Mouse (Mus musculus) embryonic facial prominence, embryonic 12.5 days (tissue): Measurements from ENCODE around the gene Psme4. TPM values are rescaled to one million over a fixed set of nuclear protein-coding genes. Genes with fewer than 3 reads are reported as not detected.

Experiments
- ATAC-seq: fragments of 200-750 bp; cut with Nextera tagmentation; 2 replicates; pipeline ENCODE4 v1.8.0; 2017; ENCODE audit not compliant: insufficient number of reproducible peaks, insufficient read depth, low FRiP score, low TSS enrichment
- H3K27ac ChIP-seq: fragments of 300-500 bp; sonication (generic); 2 replicates; pipeline ENCODE4 v1.5.1; 2016; ENCODE audit warnings: mild to moderate bottlenecking
- H3K27me3 ChIP-seq: fragments of 300-500 bp; sonication (generic); 2 replicates; pipeline ENCODE4 v1.6.1; 2016; ENCODE audit warnings: mild to moderate bottlenecking, moderate library complexity
- H3K36me3 ChIP-seq: fragments of 300-500 bp; sonication (generic); 2 replicates; pipeline ENCODE4 v1.6.1; 2016; ENCODE audit warnings: mild to moderate bottlenecking
- H3K4me1 ChIP-seq: fragments of 300-500 bp; sonication (generic); 2 replicates; pipeline ENCODE4 v1.6.1; 2016
- H3K4me2 ChIP-seq: fragments of 300-500 bp; sonication (generic); replicated peaks from 2 replicates; pipeline ENCODE4 v1.6.1; 2016; ENCODE audit warnings: mild to moderate bottlenecking, moderate library complexity
- H3K4me3 ChIP-seq: fragments of 300-500 bp; sonication (generic); 2 replicates; pipeline ENCODE4 v1.5.1; 2016; ENCODE audit warnings: mild to moderate bottlenecking
- H3K9ac ChIP-seq: fragments of 300-500 bp; sonication (generic); 2 replicates; pipeline ENCODE4 v1.6.1; 2016; ENCODE audit warnings: mild to moderate bottlenecking, moderate library complexity
- H3K9me3 ChIP-seq: fragments of 300-500 bp; sonication (generic); 2 replicates; pipeline ENCODE4 v1.6.1; 2016; ENCODE audit warnings: mild to moderate bottlenecking, moderate library complexity
- WGBS: fragments of 180-500 bp; shearing (Covaris S2); methylation state at CpG from one replicate; pipeline ENCODE4 v1.1.7; 2016; 5-methylcytosine and 5-hydroxymethylcytosine counted together
- polyA plus RNA-seq: library from polyadenylated mRNA; unstranded; fragments of >200 nt; fragmentation: Nextera tagmentation; extraction: Ambion mirVana; gene quantifications from 2 replicates; pipeline ENCODE4 v1.2.1, GENCODE M21; 2016

The Psme4 gene
- polyA plus RNA-seq, 1 experiment from 2014 or later: 29.8 TPM

GRCm38 (mm10) chr11:30786230-30786983 is 14.9 kb downstream of the Psme4 start:
- no peak for ATAC-seq
- Histone ChIP-seq H3K4me3 (no peak overlapping the region), H3K27me3 (no peaks in the 10 kb centered on the region), H3K27ac (no peak overlapping the region), H3K36me3 (no peaks in the 10 kb centered on the region), H3K4me2 (no peak overlapping the region), H3K9ac (no peak overlapping the region), H3K4me1 (no peaks in the 10 kb centered on the region), H3K9me3 (no peaks in the 10 kb centered on the region)
- 87% methylated on average over 7 of the region's 7 CpGs for WGBS

GRCm38 (mm10) chr11:30792680-30793079 is 21.2 kb downstream of the Psme4 start:
- no peak overlapping the region for H3K4me2 ChIP-seq
- no peaks in the 10 kb centered on the region for H3K9me3 ChIP-seq
- no peaks in the 10 kb centered on the region for H3K4me1 ChIP-seq
- no peak overlapping the region for H3K27ac ChIP-seq
- H3K36me3 ChIP-seq: peaks cover 6% of the 10 kb centered on the region
- H3K4me3 ChIP-seq: no peak overlapping the region
- no peak for ATAC-seq
- WGBS: 92% methylated on average over 7 of the region's 7 CpGs
- H3K9ac ChIP-seq: no peak overlapping the region
- no peaks in the 10 kb centered on the region for H3K27me3 ChIP-seq

- Histone ChIP-seq H3K27me3 (no peaks in the 10 kb centered on the region), H3K4me3 (no peak overlapping the region), H3K9ac (no peak overlapping the region), H3K4me1 (no peaks in the 10 kb centered on the region), H3K4me2 (no peak overlapping the region), H3K9me3 (no peaks in the 10 kb centered on the region), H3K27ac (no peak overlapping the region), H3K36me3 (peaks cover 6% of the 10 kb centered on the region)
- ATAC-seq: no peak
- WGBS: 97% methylated on average over 1 of the region's 1 CpGs
These were observed 22.2 kb downstream of the Psme4 start for GRCm38 (mm10) chr11:30793753-30794152.

- H3K36me3 ChIP-seq: peaks cover 6% of the 10 kb centered on the region
- no peak for ATAC-seq
- no peaks in the 10 kb centered on the region for H3K9me3 ChIP-seq
- H3K4me3 ChIP-seq: no peak overlapping the region
- WGBS: 93% methylated on average over 2 of the region's 2 CpGs
- H3K4me2 ChIP-seq: no peak overlapping the region
- H3K27me3 ChIP-seq: no peaks in the 10 kb centered on the region
- no peak overlapping the region for H3K27ac ChIP-seq
- H3K9ac ChIP-seq: no peak overlapping the region
- H3K4me1 ChIP-seq: no peaks in the 10 kb centered on the region
These were observed 25.7 kb downstream of the Psme4 start for GRCm38 (mm10) chr11:30797236-30797635.

GRCm38 (mm10) chr11:30799496-30799895 is 28.0 kb downstream of the Psme4 start:
- Histone ChIP-seq H3K36me3 (no peaks in the 10 kb centered on the region), H3K9me3 (no peaks in the 10 kb centered on the region), H3K27me3 (no peaks in the 10 kb centered on the region), H3K4me3 (no peak overlapping the region), H3K27ac (no peak overlapping the region), H3K4me2 (no peak overlapping the region), H3K4me1 (no peaks in the 10 kb centered on the region), H3K9ac (no peak overlapping the region)
- WGBS: 79% methylated on average over 1 of the region's 1 CpGs
- no peak for ATAC-seq

GRCm38 (mm10) chr11:30800091-30800490 is 28.6 kb downstream of the Psme4 start:
- no peak overlapping the region for H3K27ac ChIP-seq
- H3K27me3 ChIP-seq: no peaks in the 10 kb centered on the region
- ATAC-seq: no peak
- H3K9ac ChIP-seq: no peak overlapping the region
- no peak overlapping the region for H3K4me2 ChIP-seq
- no peaks in the 10 kb centered on the region for H3K4me1 ChIP-seq
- no peak overlapping the region for H3K4me3 ChIP-seq
- no peaks in the 10 kb centered on the region for H3K9me3 ChIP-seq
- no peaks in the 10 kb centered on the region for H3K36me3 ChIP-seq

- no peak overlapping the region for H3K9ac ChIP-seq
- H3K27ac ChIP-seq: no peak overlapping the region
- H3K4me2 ChIP-seq: no peak overlapping the region
- no peaks in the 10 kb centered on the region for H3K27me3 ChIP-seq
- no peaks in the 10 kb centered on the region for H3K9me3 ChIP-seq
- H3K36me3 ChIP-seq: no peaks in the 10 kb centered on the region
- 84% methylated on average over 1 of the region's 1 CpGs for WGBS
- H3K4me3 ChIP-seq: no peak overlapping the region
- H3K4me1 ChIP-seq: no peaks in the 10 kb centered on the region
- ATAC-seq: no peak
These were observed 30.9 kb downstream of the Psme4 start for GRCm38 (mm10) chr11:30802421-30802820.

GRCm38 (mm10) chr11:30821116-30821515 is 49.6 kb downstream of the Psme4 start:
- peaks cover 33% of the 10 kb centered on the region for H3K36me3 ChIP-seq
- H3K9ac ChIP-seq: no peak overlapping the region
- WGBS: 95% methylated on average over 5 of the region's 5 CpGs
- H3K4me3 ChIP-seq: no peak overlapping the region
- no peak overlapping the region for H3K27ac ChIP-seq
- ATAC-seq: no peak
- no peaks in the 10 kb centered on the region for H3K27me3 ChIP-seq
- no peaks in the 10 kb centered on the region for H3K9me3 ChIP-seq
- no peaks in the 10 kb centered on the region for H3K4me1 ChIP-seq
- no peak overlapping the region for H3K4me2 ChIP-seq

GRCm38 (mm10) chr11:30838793-30839192 is 67.3 kb downstream of the Psme4 start:
- Histone ChIP-seq H3K36me3 (peaks cover 47% of the 10 kb centered on the region), H3K27ac (no peak overlapping the region), H3K27me3 (no peaks in the 10 kb centered on the region), H3K4me3 (no peak overlapping the region), H3K4me2 (no peak overlapping the region), H3K4me1 (no peaks in the 10 kb centered on the region), H3K9ac (no peak overlapping the region), H3K9me3 (no peaks in the 10 kb centered on the region)
- ATAC-seq: no peak
- 93% methylated on average over 2 of the region's 2 CpGs for WGBS

GRCm38 (mm10) chr11:30844355-30844754 is 72.8 kb downstream of the Psme4 start:
- H3K9ac ChIP-seq: no peak overlapping the region
- H3K36me3 ChIP-seq: peaks cover 46% of the 10 kb centered on the region
- H3K9me3 ChIP-seq: no peaks in the 10 kb centered on the region

GRCm38 (mm10) chr11:30872425-30872824 is 100.9 kb downstream of the Psme4 start:
- H3K27ac ChIP-seq: no peak overlapping the region
- H3K27me3 ChIP-seq: no peaks in the 10 kb centered on the region
- H3K4me1 ChIP-seq: no peaks in the 10 kb centered on the region
- no peak overlapping the region for H3K9ac ChIP-seq
- H3K4me3 ChIP-seq: no peak overlapping the region
- no peak for ATAC-seq
- H3K4me2 ChIP-seq: no peak overlapping the region
- H3K36me3 ChIP-seq: peaks cover 54% of the 10 kb centered on the region
- H3K9me3 ChIP-seq: no peaks in the 10 kb centered on the region

More at GRCm38 (mm10) chr11:30844355-30844754, 72.8 kb downstream of the Psme4 start:
- Histone ChIP-seq H3K27ac (no peak overlapping the region), H3K4me2 (no peak overlapping the region), H3K4me3 (no peak overlapping the region), H3K27me3 (no peaks in the 10 kb centered on the region), H3K4me1 (no peaks in the 10 kb centered on the region)
- WGBS: 96% methylated on average over 1 of the region's 1 CpGs
- ATAC-seq: no peak

- no peaks in the 10 kb centered on the region for H3K4me1 ChIP-seq
- H3K9me3 ChIP-seq: no peaks in the 10 kb centered on the region
- peak within 1 kb of the TSS; percentile 47 for H3K4me3 ChIP-seq
- H3K4me2 ChIP-seq: peak within 1 kb of the TSS; percentile 79
- H3K27ac ChIP-seq: no peak within 1 kb of the TSS
- H3K9ac ChIP-seq: peak within 1 kb of the TSS; percentile 52
- 4% methylated on average over 41 of the region's 41 CpGs for WGBS
- no peaks in the 10 kb centered on the region for H3K27me3 ChIP-seq
- no peaks in the 10 kb centered on the region for H3K36me3 ChIP-seq
- ATAC-seq: peak; percentile 89
These were observed 113.8 kb downstream of the Psme4 start, which contains the start of the genes Gpr75 and Asb3 for GRCm38 (mm10) chr11:30885171-30885871. Gene Gpr75 (plus strand): TSS chr11:30885358. Gene Asb3 (plus strand): TSS chr11:30885416.
